1 mouse cellular context compared by ENCODE assay signal in the genomic region with DNA sequence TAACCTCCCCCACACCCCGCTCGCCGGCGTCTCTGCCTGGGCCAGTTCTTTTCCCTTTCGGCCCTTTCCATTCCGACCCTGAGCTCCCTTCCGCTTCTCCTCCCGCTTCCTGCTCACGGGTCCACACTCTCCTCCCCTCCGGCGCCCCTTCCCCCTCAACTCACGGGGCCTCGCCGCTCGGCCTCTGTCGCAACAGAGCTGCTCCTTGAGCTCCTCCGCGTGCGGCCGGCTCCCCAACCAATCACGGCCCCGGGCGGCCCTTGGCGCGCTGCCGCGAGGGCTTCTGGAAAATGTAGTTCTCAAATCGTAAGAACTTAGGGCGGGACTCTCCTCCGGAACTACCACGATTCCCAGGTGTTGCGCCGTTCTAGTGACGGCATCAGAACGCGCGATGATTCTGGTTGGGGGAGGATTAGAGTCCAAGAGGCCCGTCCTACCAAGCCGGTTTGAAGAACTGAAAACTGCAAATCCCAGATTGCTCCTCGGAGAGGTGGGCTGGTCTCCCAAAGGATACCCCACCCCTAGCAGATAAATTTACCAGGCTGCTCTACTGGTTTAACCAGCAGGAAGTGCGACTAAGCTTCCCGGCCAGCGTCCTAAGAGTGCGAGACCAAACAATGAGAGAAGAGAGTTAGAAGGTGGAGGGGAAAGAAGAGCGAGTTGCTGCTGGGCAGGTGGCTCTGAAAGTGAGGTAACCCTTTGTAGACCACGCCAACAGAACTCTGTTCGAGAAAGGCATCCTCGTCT.
TF ChIP-seq lines count a peak whose summit lies in the region.

A gene (minus strand): TSS at position 285 of the 747 bp plus-strand sequence.

TF ChIP-seq in CH12.LX, 34 proteins besides CTCF, POLR2A, EP300 and RAD21 (continued from another document):
- TF ChIP-seq PAX5 (IDR thresholded peaks at IDR 0.05; ENCODE audit: low read length) (no peak), RCOR1 (conservative IDR thresholded peaks at IDR 0.05; ENCODE audit: low read depth, low read length) (0 out of 2 replicates have a peak, but pooled peaks have one; percentile 19), MAX (IDR thresholded peaks at IDR 0.05; ENCODE audit: low read length) (peak; percentile 79; the same call in 1 of the 2 replicates), ELF1 (IDR thresholded peaks at IDR 0.05; ENCODE audit: low read depth, low read length) (peak; percentile 86), ETS1 (conservative IDR thresholded peaks at IDR 0.05; ENCODE audit: low read depth, low read length) (peak; percentile 50), CHD2 (IDR thresholded peaks at IDR 0.05; ENCODE audit: low read length) (peak; percentile 93), IRF4 (IDR thresholded peaks at IDR 0.05; ENCODE audit: low read depth, low read length) (peak; percentile 98), SIN3A (IDR thresholded peaks at IDR 0.05; ENCODE audit: low read length) (peak; percentile 97), ZKSCAN1 (IDR thresholded peaks at IDR 0.05; ENCODE audit: borderline replicate concordance, low read depth, low read length) (no peak), POLR2AphosphoS2 (IDR thresholded peaks at IDR 0.05; ENCODE audit: low read depth, low read length) (peak; percentile 43; the same call in 1 of the 2 replicates), TBP (conservative IDR thresholded peaks at IDR 0.05; ENCODE audit: low read depth, low read length) (peak; percentile 87), NRF1 (IDR thresholded peaks at IDR 0.05; ENCODE audit: low read depth, low read length) (peak; percentile 65), HCFC1 (IDR thresholded peaks at IDR 0.05; ENCODE audit: low read depth, low read length) (peak; percentile 99), TCF12 (IDR thresholded peaks at IDR 0.05; ENCODE audit: low read depth, low read length) (peak; percentile 65; the same call in 1 of the 2 replicates), E2F4 (IDR thresholded peaks at IDR 0.05; ENCODE audit: insufficient replicate concordance, low read depth, low read length) (peak; percentile 96), SMC3 (IDR thresholded peaks at IDR 0.05; ENCODE audit: low read depth, low read length) (no peak), MYC (IDR thresholded peaks at IDR 0.05; ENCODE audit: low read depth, low read length) (peak; percentile 66), GABPA (IDR thresholded peaks at IDR 0.05; ENCODE audit: insufficient replicate concordance, low read depth, low read length) (peak; percentile 88; the same call in 1 of the 2 replicates), USF1 (IDR thresholded peaks at IDR 0.05; ENCODE audit: low read depth, low read length) (peak; percentile 31)
TF ChIP-seq in CH12.LX: peak in this region for 23.
